Mouse (Mus musculus): ENCODE measurements around the gene Tmem115.

DNA sequence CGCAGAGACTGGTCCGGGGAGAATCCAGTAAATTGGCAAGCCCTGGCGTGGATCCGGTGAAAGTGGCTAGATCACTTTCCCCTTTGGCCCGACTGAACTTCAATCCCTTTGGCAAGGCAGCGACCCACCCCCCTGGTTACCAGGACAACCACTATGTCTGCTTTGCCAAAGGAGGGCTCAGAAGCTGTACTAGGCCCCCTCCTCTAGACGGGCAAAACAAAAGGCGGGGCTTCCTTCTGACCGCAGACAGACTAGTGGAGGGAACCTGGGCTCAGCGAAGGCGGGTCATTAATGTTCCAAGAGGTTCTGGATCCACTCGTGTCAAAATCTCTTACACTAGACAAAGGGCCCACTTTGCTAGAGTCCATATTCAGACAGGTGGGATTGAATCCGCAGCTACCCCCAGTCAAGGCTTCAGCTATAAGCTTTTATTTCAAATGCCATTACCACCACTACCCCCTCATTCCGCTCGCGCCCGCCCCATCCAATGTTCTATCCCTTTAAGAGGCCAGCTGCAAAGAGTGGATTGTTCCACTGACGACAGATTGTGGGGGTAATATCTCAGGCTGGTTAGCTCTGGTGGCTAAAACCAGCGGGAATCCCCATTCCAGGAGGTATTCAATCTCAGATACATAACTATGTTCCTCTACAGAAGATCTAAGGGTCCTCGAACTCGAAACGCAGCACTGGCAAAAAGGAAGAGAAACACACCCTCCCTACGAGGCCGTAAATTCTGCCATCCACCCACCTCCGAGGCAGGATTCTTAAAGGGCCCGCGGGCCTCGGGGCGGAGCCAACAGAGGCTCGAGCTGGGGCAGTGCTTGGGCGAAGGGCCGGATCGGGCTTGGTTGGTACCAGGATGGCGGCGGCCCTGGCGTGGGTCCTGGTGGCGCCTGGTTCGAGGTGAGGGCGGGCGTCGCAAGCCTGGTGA, 34.9 kb downstream of the Tmem115 start:
- TF ChIP-seq GATA1 (IDR thresholded peaks at IDR 0.05; ENCODE audit: low read length) = no peak
- no peak for TF ChIP-seq TAL1 (IDR thresholded peaks at IDR 0.05; ENCODE audit: low read length)
